Mouse (Mus musculus): ENCODE data around the gene 1700020A23Rik.

Gene 1700020A23Rik

DNA sequence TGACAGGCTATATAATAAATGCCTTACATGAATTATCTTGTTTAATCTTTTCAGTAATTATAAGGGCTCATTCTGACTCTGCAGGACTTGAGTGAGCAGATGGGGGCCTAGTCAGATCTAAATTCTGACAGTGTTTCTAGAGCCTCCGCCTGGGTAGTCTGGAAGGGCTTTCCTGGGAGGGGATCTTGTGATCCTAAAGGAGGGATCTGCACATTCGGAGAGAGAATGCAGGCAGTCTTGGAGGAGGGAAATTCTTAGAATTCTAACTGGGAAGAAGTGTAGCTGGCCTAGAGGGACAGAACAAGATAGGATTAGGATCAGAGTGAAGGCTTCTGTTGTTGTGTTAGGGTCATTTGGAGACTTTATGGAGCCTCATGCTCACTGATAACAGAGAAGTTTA, 47.2 kb downstream of the 1700020A23Rik start:
- no peak for DNase-seq

DNA sequence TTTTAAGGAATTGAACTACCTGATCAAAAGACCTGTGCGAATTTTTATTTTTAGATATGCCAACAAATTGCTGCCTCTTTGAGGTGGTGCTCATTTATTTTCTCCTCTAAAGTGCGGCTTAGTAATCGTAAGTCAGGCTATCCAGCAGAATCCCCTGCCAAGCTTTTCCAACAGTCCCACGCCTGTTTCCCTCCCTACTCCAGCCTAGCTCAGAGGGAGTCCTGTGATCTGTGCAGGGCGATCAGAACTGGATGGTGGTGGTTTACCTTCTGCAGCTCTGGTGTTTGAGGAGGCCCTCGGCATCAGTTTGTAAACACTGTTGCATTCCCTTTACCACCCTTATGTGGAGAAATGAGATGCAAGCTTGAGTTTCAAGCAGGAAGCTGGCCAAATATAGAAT, 48.4 kb downstream of the 1700020A23Rik start:
- peak; percentile 48 for DNase-seq

DNA sequence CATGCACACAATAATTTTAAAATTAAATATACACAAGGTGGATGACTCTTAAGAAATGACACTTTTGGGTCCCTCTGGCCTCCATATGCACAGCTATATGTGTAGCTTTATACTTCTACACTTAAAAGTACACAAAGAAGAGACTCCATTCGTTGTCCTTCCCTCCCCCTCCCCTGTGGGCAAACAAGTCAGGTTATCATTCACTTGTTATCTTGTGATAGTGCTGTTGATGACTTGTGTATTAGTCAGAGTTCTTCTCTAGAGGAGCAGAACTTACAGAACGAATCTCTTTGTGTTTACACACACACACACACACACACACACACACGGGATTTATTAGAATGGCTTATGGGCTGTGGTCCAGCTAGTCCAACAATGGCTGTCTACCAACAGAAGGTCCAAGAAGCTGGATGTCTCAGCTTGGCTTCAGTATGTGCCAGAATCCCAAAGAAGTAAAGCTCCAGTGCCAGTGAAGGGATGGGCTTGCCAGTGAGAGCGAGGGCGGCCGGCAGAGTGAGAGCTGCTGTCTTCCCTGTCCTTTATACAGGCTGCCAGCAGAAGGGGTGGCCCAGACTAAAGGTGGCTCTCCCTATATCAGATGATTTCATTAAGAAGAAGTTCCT, 49.8 kb downstream of the 1700020A23Rik start:
- DNase-seq = peak; percentile 30
